Mouse (Mus musculus) MEL-GATA-1-ER (cell line): ENCODE results near the gene Cdk4.

Source experiments
- DNase-seq: peaks from one replicate; pipeline ENCODE4 v3.0.0-alpha.2; 2012; ENCODE audit warnings: low read depth; ENCODE audit errors: extremely low read depth

The Cdk4 gene

GRCm38 (mm10) chr10:127063239-127063872 is at the start of gene Cdk4:
Cdk4 (plus strand) TSS chr10:127063534.
- peak; percentile 92 for DNase-seq

GRCm38 (mm10) chr10:127016488-127016887 is 46.8 kb upstream of the Cdk4 start:
- DNase-seq, result no peak

GRCm38 (mm10) chr10:127017071-127017470 is 46.3 kb upstream of the Cdk4 start:
- no peak for DNase-seq

- no peak for DNase-seq
These were observed 44.9 kb upstream of the Cdk4 start for GRCm38 (mm10) chr10:127018422-127018821.

GRCm38 (mm10) chr10:127030336-127031296 is 32.7 kb upstream of the Cdk4 start, which contains the start of gene Tsfm:
Tsfm (minus strand) TSS chr10:127030840.
- peak; percentile 65 for DNase-seq

GRCm38 (mm10) chr10:127033301-127033741 is 30.0 kb upstream of the Cdk4 start:
- no peak for DNase-seq

- DNase-seq, result no peak
These were observed 27.1 kb upstream of the Cdk4 start for GRCm38 (mm10) chr10:127036273-127036672.

GRCm38 (mm10) chr10:127037641-127038040 is 25.7 kb upstream of the Cdk4 start:
- DNase-seq, result no peak

- no peak for DNase-seq
These were observed 22.6 kb upstream of the Cdk4 start for GRCm38 (mm10) chr10:127040569-127041214.

GRCm38 (mm10) chr10:127041274-127041766 is 22.0 kb upstream of the Cdk4 start, which contains the start of the genes Mettl1 and Eef1akmt3:
Mettl1 (plus strand) TSS chr10:127041414.
Eef1akmt3 (minus strand) TSS chr10:127041513.
- no peak for DNase-seq

GRCm38 (mm10) chr10:127041774-127042338 is 21.5 kb upstream of the Cdk4 start:
- DNase-seq, result peak; percentile 70

- no peak for DNase-seq
These were observed 20.7 kb upstream of the Cdk4 start for GRCm38 (mm10) chr10:127042468-127043115.

GRCm38 (mm10) chr10:127043187-127043586 is 20.1 kb upstream of the Cdk4 start:
- no peak for DNase-seq

GRCm38 (mm10) chr10:127047954-127048353 is 15.4 kb upstream of the Cdk4 start, which contains the start of gene Cyp27b1:
Cyp27b1 (plus strand) TSS chr10:127048250.
- no peak for DNase-seq

- DNase-seq, result no peak
These were observed 14.5 kb upstream of the Cdk4 start for GRCm38 (mm10) chr10:127048608-127049394.

GRCm38 (mm10) chr10:127049395-127050118 is 13.8 kb upstream of the Cdk4 start:
- no peak for DNase-seq

GRCm38 (mm10) chr10:127050119-127050474 is 13.2 kb upstream of the Cdk4 start:
- no peak for DNase-seq

- DNase-seq, result no peak
These were observed 8.7 kb upstream of the Cdk4 start for GRCm38 (mm10) chr10:127054646-127055045.

GRCm38 (mm10) chr10:127055406-127055805 is 7.9 kb upstream of the Cdk4 start:
- no peak for DNase-seq
